Mouse (Mus musculus): ENCODE data around the gene Lamb1. TPM values are rescaled to one million over a fixed set of nuclear protein-coding genes. Genes with fewer than 3 reads are reported as not detected.

Lamb1 gene
- total RNA-seq, 2 experiments from 2014 or later = 16.8 to 17.1 TPM

- TF ChIP-seq CTCF (IDR thresholded peaks at IDR 0.05) = no peak
- intact Hi-C loops (cut with DNase I) = no loop called here
- H3K4me3 ChIP-seq = no peak overlapping the region
- no peak overlapping the region for H3K27ac ChIP-seq
- no peak for DNase-seq (ENCODE audit: extremely low spot score in 1 of 2, low spot score in 2 of 2)
These were observed 8.7 kb upstream of the Lamb1 start for GRCm38 (mm10) chr12:31256121-31256903.

GRCm38 (mm10) chr12:31261882-31262281 is 3.2 kb upstream of the Lamb1 start:
- no peak for TF ChIP-seq CTCF (IDR thresholded peaks at IDR 0.05)
- Histone ChIP-seq H3K4me3 (no peak overlapping the region), H3K27ac (no peak overlapping the region)
- no peak for DNase-seq (ENCODE audit: extremely low spot score in 1 of 2, low spot score in 2 of 2)
- intact Hi-C loops (cut with DNase I) = no loop called here

- H3K27ac ChIP-seq = no peak overlapping the region
- no peak overlapping the region for H3K4me3 ChIP-seq
- intact Hi-C loops (cut with DNase I) = no loop called here
- TF ChIP-seq CTCF (IDR thresholded peaks at IDR 0.05) = no peak
- no peak for DNase-seq (ENCODE audit: extremely low spot score in 1 of 2, low spot score in 2 of 2)
These were observed 1.1 kb upstream of the Lamb1 start for GRCm38 (mm10) chr12:31263921-31264320.

- DNase-seq (ENCODE audit: extremely low spot score in 1 of 2, low spot score in 2 of 2) = peak; percentile 19 to 45
- Histone ChIP-seq H3K4me3 (peak overlapping the region; percentile 53), H3K27ac (peak overlapping the region; percentile 36; the same call in 1 of the 2 replicates)
- TF ChIP-seq CTCF (IDR thresholded peaks at IDR 0.05) = no peak
- intact Hi-C loops (cut with DNase I) = no loop called here
These were observed 843 bp downstream of the Lamb1 start for GRCm38 (mm10) chr12:31265722-31266431.

GRCm38 (mm10) chr12:31266686-31267085 is 1.7 kb downstream of the Lamb1 start:
- intact Hi-C loops (cut with DNase I) = loop anchor here (1.0 kb wide), 1 partner anchor 96 kb away; no protein-coding TSS in a partner anchor
- Histone ChIP-seq H3K4me3 (peak overlapping the region; percentile 53), H3K27ac (no peak overlapping the region)
- DNase-seq (ENCODE audit: extremely low spot score in 1 of 2, low spot score in 2 of 2) = no peak
- TF ChIP-seq CTCF (IDR thresholded peaks at IDR 0.05) = no peak

GRCm38 (mm10) chr12:31267363-31267762 is 2.3 kb downstream of the Lamb1 start:
- no peak for TF ChIP-seq CTCF (IDR thresholded peaks at IDR 0.05)
- Histone ChIP-seq H3K4me3 (no peak overlapping the region), H3K27ac (no peak overlapping the region)
- intact Hi-C loops (cut with DNase I) = loop anchor here (1.0 kb wide), 1 partner anchor 97 kb away; no protein-coding TSS in a partner anchor
- no peak for DNase-seq (ENCODE audit: extremely low spot score in 1 of 2, low spot score in 2 of 2)

- no peak overlapping the region for H3K27ac ChIP-seq
- TF ChIP-seq CTCF (IDR thresholded peaks at IDR 0.05) = no peak
- no peak for DNase-seq (ENCODE audit: extremely low spot score in 1 of 2, low spot score in 2 of 2)
- H3K4me3 ChIP-seq = no peak overlapping the region
- intact Hi-C loops (cut with DNase I) = no loop called here
These were observed 3.3 kb downstream of the Lamb1 start for GRCm38 (mm10) chr12:31268315-31268714.

- Histone ChIP-seq H3K4me3 (no peak overlapping the region), H3K27ac (no peak overlapping the region)
- TF ChIP-seq CTCF (IDR thresholded peaks at IDR 0.05) = no peak
- no peak for DNase-seq (ENCODE audit: extremely low spot score in 1 of 2, low spot score in 2 of 2)
- intact Hi-C loops (cut with DNase I) = no loop called here
These were observed 4.1 kb downstream of the Lamb1 start for GRCm38 (mm10) chr12:31269020-31269597.

- DNase-seq (ENCODE audit: extremely low spot score in 1 of 2, low spot score in 2 of 2) = no peak
- Histone ChIP-seq H3K27ac (no peak overlapping the region), H3K4me3 (no peak overlapping the region)
- intact Hi-C loops (cut with DNase I) = no loop called here
- TF ChIP-seq CTCF (IDR thresholded peaks at IDR 0.05) = no peak
These were observed 5.3 kb downstream of the Lamb1 start for GRCm38 (mm10) chr12:31270361-31270760.

- DNase-seq (ENCODE audit: extremely low spot score in 1 of 2, low spot score in 2 of 2) = no peak
- intact Hi-C loops (cut with DNase I) = no loop called here
- Histone ChIP-seq H3K27ac (no peak overlapping the region), H3K4me3 (no peak overlapping the region)
- no peak for TF ChIP-seq CTCF (IDR thresholded peaks at IDR 0.05)
These were observed 5.7 kb downstream of the Lamb1 start for GRCm38 (mm10) chr12:31270776-31271175.

- DNase-seq (ENCODE audit: extremely low spot score in 1 of 2, low spot score in 2 of 2) = no peak
- H3K4me3 ChIP-seq = no peak overlapping the region
- H3K27ac ChIP-seq = no peak overlapping the region
- intact Hi-C loops (cut with DNase I) = no loop called here
- no peak for TF ChIP-seq CTCF (IDR thresholded peaks at IDR 0.05)
These were observed 6.5 kb downstream of the Lamb1 start for GRCm38 (mm10) chr12:31271361-31272011.
